Mouse (Mus musculus) ES-E14 (cell line): Measurements from ENCODE around the gene Exoc4.

Source experiments
- CHD2 ChIP-seq: IDR thresholded peaks from 2 replicates; pipeline ENCODE4 v1.6.1; 2014; ENCODE audit warnings: mild to moderate bottlenecking, low read depth, low read length, inconsistent platforms
- HCFC1 ChIP-seq: IDR thresholded peaks from 2 replicates; pipeline ENCODE4 v1.6.1; 2012; ENCODE audit warnings: low read length, inconsistent platforms, borderline replicate concordance; ENCODE audit not compliant: insufficient read depth
- ZC3H11A ChIP-seq: IDR thresholded peaks from 2 replicates; pipeline ENCODE4 v1.6.1; 2012; ENCODE audit warnings: low read depth, mild to moderate bottlenecking, inconsistent platforms, low read length, borderline replicate concordance
- ZNF384 ChIP-seq: IDR thresholded peaks from 2 replicates; pipeline ENCODE4 v1.6.1; 2012; ENCODE audit warnings: low read depth, low read length, inconsistent platforms

- no peak for TF ChIP-seq HCFC1
- no peak for TF ChIP-seq ZNF384
- no peak for TF ChIP-seq CHD2
- TF ChIP-seq ZC3H11A = no peak
Measured at GRCm38 (mm10) chr6:33496141-33496855, 247.4 kb downstream of the Exoc4 start.
